Mouse (Mus musculus) neutrophil, adult 65 days (primary cell): Measurements from ENCODE around the gene Jpt2. TPM values are rescaled to one million over a fixed set of nuclear protein-coding genes. Genes with fewer than 3 reads are reported as not detected.

Experiments used
- total RNA-seq: library from RNA; stranded (reverse); gene quantifications from 2 replicates; pipeline ENCODE4 v1.2.4, GENCODE M21; 2023

Jpt2 gene
- 26.3 and 30.8 TPM in 2 replicates for total RNA-seq

GRCm38 (mm10) chr17:24960135-24960851 lies at the start of gene Jpt2:
Gene Jpt2, minus strand, starts transcription at chr17:24960689.

DNA sequence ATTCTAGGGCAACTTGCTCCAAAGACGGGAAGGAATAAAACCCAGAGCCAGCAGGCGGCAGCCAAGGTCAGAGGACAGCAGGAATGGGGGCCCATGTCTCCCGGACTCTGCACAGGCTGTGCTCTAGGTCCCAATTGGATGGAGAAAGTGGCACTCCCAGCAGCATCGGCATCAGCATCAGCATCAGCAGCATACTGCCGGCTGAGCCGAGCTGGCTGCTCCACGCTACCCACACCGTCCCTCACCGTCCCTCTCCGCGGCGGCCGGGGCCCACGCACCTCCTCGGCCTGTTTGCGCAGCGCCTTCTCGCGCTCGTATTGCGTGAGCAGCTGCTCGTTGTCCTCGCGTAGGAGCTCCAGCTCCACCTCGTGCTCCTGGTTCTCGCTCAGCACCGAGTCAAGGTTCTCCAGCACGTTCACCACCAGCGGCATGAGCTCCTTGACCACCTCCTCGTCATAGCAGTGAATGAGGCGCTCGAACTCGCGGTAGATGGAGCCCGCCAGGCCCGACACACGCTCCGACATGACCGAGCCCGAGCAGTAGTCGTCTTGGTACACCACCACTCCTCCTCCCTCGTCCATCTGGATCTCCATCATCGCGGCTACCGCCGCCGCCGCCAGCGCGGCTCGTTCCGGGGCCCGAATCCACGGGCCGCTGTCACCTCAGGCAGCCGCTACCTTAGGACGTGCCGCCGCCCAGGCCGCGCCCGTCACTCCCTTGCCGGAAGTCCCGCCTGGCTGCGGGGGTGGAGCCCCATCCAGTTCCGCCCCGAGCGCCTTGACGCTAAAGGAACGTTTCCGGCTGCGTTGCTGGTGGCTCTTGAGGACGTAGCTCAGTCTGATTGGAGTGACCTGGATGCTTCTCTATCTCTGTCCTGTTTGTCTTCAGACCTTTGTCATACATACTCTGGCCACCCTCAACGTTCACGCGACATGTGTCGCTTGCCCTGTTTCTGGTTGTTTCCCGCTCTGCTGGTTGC lies 23.9 kb downstream of the Jpt2 start, which contains the start of gene Mapk8ip3:
Gene Mapk8ip3 (minus strand): TSS at position 719 of the 979 bp plus-strand sequence.

DNA sequence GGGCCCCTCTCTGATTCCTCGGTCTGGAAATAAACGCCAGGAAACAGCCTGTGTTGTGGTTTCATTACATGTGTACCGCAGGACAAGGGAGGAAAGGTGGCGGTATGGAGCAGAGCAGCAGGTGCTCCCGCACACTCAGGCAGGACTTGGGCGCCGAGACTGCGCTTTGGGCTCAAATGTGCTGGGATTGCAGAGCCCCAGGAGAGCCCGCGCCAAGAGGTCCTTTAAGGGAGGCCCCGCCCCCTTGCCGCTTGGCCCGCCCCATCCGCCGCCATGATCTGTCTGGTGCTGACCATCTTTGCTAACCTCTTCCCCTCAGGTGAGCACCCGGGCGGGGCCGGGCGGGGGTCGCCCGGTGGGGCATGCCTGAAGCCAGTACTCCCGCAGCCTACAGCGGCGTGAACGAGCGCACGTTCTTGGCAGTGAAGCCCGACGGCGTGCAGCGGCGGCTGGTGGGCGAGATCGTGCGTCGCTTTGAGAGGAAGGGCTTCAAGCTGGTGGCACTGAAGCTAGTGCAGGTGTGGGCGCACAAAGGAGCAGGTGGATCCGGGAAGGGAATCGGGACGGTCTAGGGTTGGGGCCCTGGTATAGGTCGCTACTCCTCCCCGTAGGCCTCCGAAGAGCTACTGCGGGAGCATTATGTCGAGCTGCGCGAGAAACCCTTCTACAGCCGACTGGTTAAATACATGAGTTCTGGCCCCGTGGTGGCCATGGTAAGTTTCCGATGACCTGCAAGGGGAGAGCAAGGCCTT lies 64.1 kb downstream of the Jpt2 start, which contains the start of gene Nme3:
Gene Nme3 (plus strand): TSS at position 260 of the 752 bp plus-strand sequence.

GRCm38 (mm10) chr17:24894995-24895547 lies 65.4 kb downstream of the Jpt2 start, which contains the start of the genes Eme2 and Mrps34:
Gene Eme2, minus strand, starts transcription at chr17:24895087.
Gene Mrps34, plus strand, starts transcription at chr17:24895116.

Other genes starting within 250 kb of the Jpt2 start
- not detected in 2 replicates for gene Rnf151, start 242.6 kb downstream of the Jpt2 start, total RNA-seq
- gene Rps2, start 242.6 kb downstream of the Jpt2 start, total RNA-seq: 399 and 442 TPM in 2 replicates
- gene Ndufb10, start 236.2 kb downstream of the Jpt2 start, total RNA-seq: 61.5 and 73.8 TPM in 2 replicates
- 1.9 and 2.1 TPM in 2 replicates for gene Rpl3l, start 232.9 kb downstream of the Jpt2 start, total RNA-seq
- gene Msrb1, start 224.0 kb downstream of the Jpt2 start, total RNA-seq: 1,300 and 1,322 TPM in 2 replicates
- gene Hs3st6, start 207.7 kb downstream of the Jpt2 start, total RNA-seq: 0.51 and 0.70 TPM in 2 replicates
- not detected in 2 replicates for gene Meiob, start 156.4 kb downstream of the Jpt2 start, total RNA-seq
- 34.8 and 35.3 TPM in 2 replicates for gene Hagh, start 120.5 kb downstream of the Jpt2 start, total RNA-seq
- 1.5 and 2.2 TPM in 2 replicates for gene Fahd1, start 110.3 kb downstream of the Jpt2 start, total RNA-seq
- gene Igfals, start 94.7 kb downstream of the Jpt2 start, total RNA-seq: 0.32 and 0.36 TPM in 2 replicates
- gene Nubp2, start 74.3 kb downstream of the Jpt2 start, total RNA-seq: 51.2 and 59.0 TPM in 2 replicates
- 25.3 and 35.4 TPM in 2 replicates for gene Spsb3, start 74.0 kb downstream of the Jpt2 start, total RNA-seq
- gene Eme2, start 65.6 kb downstream of the Jpt2 start, total RNA-seq: 10.1 and 11.6 TPM in 2 replicates
- 12.9 and 15.4 TPM in 2 replicates for gene Mrps34, start 65.6 kb downstream of the Jpt2 start, total RNA-seq
- gene Nme3, start 64.2 kb downstream of the Jpt2 start, total RNA-seq: 15.7 and 16.5 TPM in 2 replicates
- 70.4 and 91.3 TPM in 2 replicates for gene Mapk8ip3, start 23.7 kb downstream of the Jpt2 start, total RNA-seq
- 25.7 and 40.7 TPM in 2 replicates for gene Cramp1l, start 55.1 kb upstream of the Jpt2 start, total RNA-seq
- gene Ift140, start 55.4 kb upstream of the Jpt2 start, total RNA-seq: 8.9 and 12.3 TPM in 2 replicates
- gene Tmem204, start 122.9 kb upstream of the Jpt2 start, total RNA-seq: not detected in 2 replicates
- gene Telo2, start 155.3 kb upstream of the Jpt2 start, total RNA-seq: 5.9 and 8.6 TPM in 2 replicates
- not detected in 2 replicates for gene Ptx4, start 160.1 kb upstream of the Jpt2 start, total RNA-seq
- 17.0 and 29.6 TPM in 2 replicates for gene Clcn7, start 172.7 kb upstream of the Jpt2 start, total RNA-seq
- gene Ccdc154, start 201.8 kb upstream of the Jpt2 start, total RNA-seq: not detected in 2 replicates
- gene Gm38655, start 214.8 kb upstream of the Jpt2 start, total RNA-seq: not detected in 2 replicates
- gene BC003965, start 223.9 kb upstream of the Jpt2 start, total RNA-seq: 5.5 and 6.8 TPM in 2 replicates
- gene Unkl, start 227.7 kb upstream of the Jpt2 start, total RNA-seq: 18.6 and 26.5 TPM in 2 replicates